Mouse (Mus musculus) ES-Bruce4 (cell line): ENCODE measurements around the gene Zfp784.

Experiments
- CTCF ChIP-seq: IDR thresholded peaks from one replicate; pipeline ENCODE4 v1.8.1; 2011; ENCODE audit warnings: low read depth, low read length
- POLR2A ChIP-seq: IDR thresholded peaks from one replicate; pipeline ENCODE4 v1.8.1; 2011; ENCODE audit warnings: low read length; ENCODE audit not compliant: insufficient read depth

DNA sequence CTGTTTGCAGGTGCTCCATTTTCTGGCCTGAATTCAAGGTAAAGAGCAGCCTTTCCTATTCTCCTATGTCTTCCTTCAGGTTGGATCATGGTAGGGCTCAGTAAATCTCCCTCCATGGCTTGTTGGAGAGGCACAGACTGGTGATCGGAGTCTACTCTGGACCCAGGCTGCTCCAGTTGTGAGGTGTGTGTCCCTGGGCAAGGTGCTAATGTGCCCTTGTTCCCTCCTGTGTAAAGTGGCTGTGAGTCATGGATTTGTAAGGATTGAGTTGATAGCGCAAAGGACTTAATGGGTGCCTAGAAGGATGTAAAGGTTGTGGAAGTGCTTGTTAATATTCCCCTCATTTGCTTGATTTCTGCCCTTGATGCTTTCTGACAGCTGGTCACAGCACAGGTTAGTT, 43.7 kb upstream of the Zfp784 start:
- no peak for TF ChIP-seq CTCF
- no peak for TF ChIP-seq POLR2A
